Mouse (Mus musculus): ENCODE measurements at regions not wholly inside any gene's neighbourhood (a gene's known extent, or its start where the extent isn't known, plus 50 kb on each side); places are given as distances from the start of the nearest gene placed in this dataset.

DNA sequence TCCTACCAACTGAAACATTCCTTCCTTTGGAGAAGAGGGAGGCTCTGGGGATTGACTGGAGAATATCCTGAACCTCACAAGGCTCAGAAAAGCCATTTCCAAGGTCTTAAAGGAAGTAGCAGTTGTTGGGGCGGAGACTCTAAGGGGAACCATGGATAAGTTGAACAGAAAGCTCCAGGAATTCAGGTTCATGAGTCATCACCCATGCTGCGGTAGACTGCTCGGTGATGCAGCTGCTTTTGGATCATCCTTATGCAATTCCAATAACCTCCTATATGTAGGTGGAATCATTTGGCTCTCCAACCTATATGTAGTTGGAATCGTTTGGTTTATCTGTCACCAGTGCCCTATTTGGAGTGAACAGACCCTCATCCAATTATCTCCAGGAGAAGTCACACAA is 137.6 kb downstream of the Insig2 start:
- no peak for TF ChIP-seq CTCF (IDR thresholded peaks at IDR 0.05; ENCODE audit: low read depth, low read length)
- TF ChIP-seq GATA1 (IDR thresholded peaks at IDR 0.05; ENCODE audit: borderline replicate concordance, low read length), result no peak
- TF ChIP-seq POLR2AphosphoS5 (IDR thresholded peaks at IDR 0.05; ENCODE audit: insufficient replicate concordance, low read depth, low read length), result no peak

All from G1E (cell line).